Mouse (Mus musculus) kidney, postnatal 0 days (tissue): ENCODE results near the gene Hsd17b3. TPM values are rescaled to one million over a fixed set of nuclear protein-coding genes. Genes with fewer than 3 reads are reported as not detected.
A peak's percentile ranks its signal among the peaks of the same experiment; 100 is the strongest.

Experiments used
- ATAC-seq: fragments of 200-750 bp; cut with Nextera tagmentation; replicated peaks from 2 replicates; pipeline ENCODE4 v1.8.0; 2017; ENCODE audit warnings: low read depth, moderate number of reproducible peaks, moderate TSS enrichment, moderate library complexity; ENCODE audit not compliant: low FRiP score
- DNase-seq: peaks from one replicate; pipeline ENCODE4 v3.0.0-alpha.2; 2016; ENCODE audit warnings: low spot score
- H3K27ac ChIP-seq: fragments of 300-500 bp; sonication (generic); 2 replicates; pipeline ENCODE4 v1.5.1; 2014; ENCODE audit warnings: mild to moderate bottlenecking
- H3K27me3 ChIP-seq: fragments of 300-500 bp; sonication (generic); 2 replicates; pipeline ENCODE4 v1.6.1; 2014; ENCODE audit warnings: low read length, mixed read lengths; ENCODE audit not compliant: insufficient read depth
- H3K36me3 ChIP-seq: fragments of 300-500 bp; sonication (generic); 2 replicates; pipeline ENCODE4 v1.6.1; 2014; ENCODE audit warnings: low read length, mixed read lengths; ENCODE audit not compliant: insufficient read depth
- H3K4me1 ChIP-seq: fragments of 300-500 bp; sonication (generic); replicated peaks from 2 replicates; pipeline ENCODE4 v1.6.1; 2014; ENCODE audit warnings: antibody characterized with exemption, low read length, mixed read lengths; ENCODE audit not compliant: insufficient read depth
- H3K4me2 ChIP-seq: fragments of 300-500 bp; sonication (generic); 2 replicates; pipeline ENCODE4 v1.6.1; 2014; ENCODE audit warnings: mild to moderate bottlenecking, low read length, moderate library complexity, mixed read lengths
- H3K4me3 ChIP-seq: fragments of 300-500 bp; sonication (generic); replicated peaks from 2 replicates; pipeline ENCODE4 v1.5.1; 2014; ENCODE audit warnings: low read depth, low read length
- H3K9ac ChIP-seq: fragments of 300-500 bp; sonication (generic); 2 replicates; pipeline ENCODE4 v1.6.1; 2014; ENCODE audit warnings: low read depth, low read length
- H3K9me3 ChIP-seq: fragments of 300-500 bp; sonication (generic); replicated peaks from 2 replicates; pipeline ENCODE4 v1.6.1; 2016; ENCODE audit warnings: low read length, inconsistent platforms, mixed read lengths
- CTCF ChIP-seq: IDR thresholded peaks from 2 replicates; pipeline ENCODE4 v1.5.1; 2016; ENCODE audit warnings: antibody characterized with exemption, low read depth, mild to moderate bottlenecking, moderate library complexity
- WGBS: fragments of 180-500 bp; shearing (Covaris S2); extraction: QIAGEN DNeasy Blood & Tissue Kit; methylation state at CpG from one replicate; pipeline ENCODE4 v1.1.7; 2014; 5-methylcytosine and 5-hydroxymethylcytosine counted together
- polyA plus RNA-seq: library from polyadenylated mRNA; unstranded; fragments of >200 nt; fragmentation: Nextera tagmentation; extraction: Ambion mirVana; gene quantifications from 2 replicates; pipeline ENCODE4 v1.2.1, GENCODE M21; 2015

Hsd17b3 gene
- polyA plus RNA-seq, 1 experiment from 2014 or later = not detected

- Histone ChIP-seq H3K4me1 (no peaks in the 10 kb centered on the region), H3K27me3 (no peaks in the 10 kb centered on the region), H3K27ac (no peak overlapping the region), H3K4me3 (no peak overlapping the region), H3K36me3 (0 out of 2 replicates have a peak, but pooled peaks cover 3% of the 10 kb centered on the region), H3K9ac (no peak overlapping the region), H3K9me3 (no peaks in the 10 kb centered on the region), H3K4me2 (no peak overlapping the region)
- DNase-seq (peak; percentile 75), ATAC-seq (0 out of 2 replicates have a peak, but pooled peaks have one; percentile 59)
- 65% methylated on average over 3 of the region's 3 CpGs for WGBS
- TF ChIP-seq CTCF = peak; percentile 79
Measured at GRCm38 (mm10) chr13:64100186-64100585, 11.2 kb upstream of the Hsd17b3 start.

GRCm38 (mm10) chr13:64098992-64099391 lies 10.0 kb upstream of the Hsd17b3 start:
- Histone ChIP-seq H3K27me3 (no peaks in the 10 kb centered on the region), H3K36me3 (0 out of 2 replicates have a peak, but pooled peaks cover 3% of the 10 kb centered on the region), H3K9me3 (no peaks in the 10 kb centered on the region), H3K9ac (no peak overlapping the region), H3K4me2 (no peak overlapping the region), H3K4me3 (no peak overlapping the region), H3K4me1 (no peaks in the 10 kb centered on the region), H3K27ac (no peak overlapping the region)
- DNase-seq (no peak), ATAC-seq (no peak)
- peak; percentile 64 for TF ChIP-seq CTCF
- 77% methylated on average over 9 of the region's 9 CpGs for WGBS

GRCm38 (mm10) chr13:64093341-64093740 lies 4.3 kb upstream of the Hsd17b3 start:
- peak; percentile 98 for TF ChIP-seq CTCF
- H3K4me2 ChIP-seq = no peak overlapping the region
- no peaks in the 10 kb centered on the region for H3K27me3 ChIP-seq
- H3K27ac ChIP-seq = no peak overlapping the region
- H3K36me3 ChIP-seq = 0 out of 2 replicates have a peak, but pooled peaks cover 3% of the 10 kb centered on the region
- H3K4me3 ChIP-seq = no peak overlapping the region
- no peak overlapping the region for H3K9ac ChIP-seq
- ATAC-seq (no peak), DNase-seq (peak; percentile 90)
- 0% methylated on average over 1 of the region's 1 CpGs for WGBS
- H3K4me1 ChIP-seq = no peaks in the 10 kb centered on the region
- no peaks in the 10 kb centered on the region for H3K9me3 ChIP-seq

- no peaks in the 10 kb centered on the region for H3K27me3 ChIP-seq
- no peak overlapping the region for H3K4me3 ChIP-seq
- no peak overlapping the region for H3K4me2 ChIP-seq
- ATAC-seq (no peak), DNase-seq (no peak)
- 60% methylated on average over 6 of the region's 6 CpGs for WGBS
- H3K4me1 ChIP-seq = no peaks in the 10 kb centered on the region
- H3K9me3 ChIP-seq = no peaks in the 10 kb centered on the region
- no peak overlapping the region for H3K27ac ChIP-seq
- no peak for TF ChIP-seq CTCF
- H3K36me3 ChIP-seq = 0 out of 2 replicates have a peak, but pooled peaks cover 3% of the 10 kb centered on the region
- no peak overlapping the region for H3K9ac ChIP-seq
Measured at GRCm38 (mm10) chr13:64092752-64093151, 3.7 kb upstream of the Hsd17b3 start.

- ATAC-seq (no peak), DNase-seq (peak; percentile 34)
- H3K4me1 ChIP-seq = no peaks in the 10 kb centered on the region
- H3K9me3 ChIP-seq = no peaks in the 10 kb centered on the region
- H3K4me2 ChIP-seq = no peak overlapping the region
- 35% methylated on average over 3 of the region's 3 CpGs for WGBS
- TF ChIP-seq CTCF = no peak
- no peak overlapping the region for H3K9ac ChIP-seq
- no peak overlapping the region for H3K27ac ChIP-seq
- no peak overlapping the region for H3K4me3 ChIP-seq
- H3K36me3 ChIP-seq = 0 out of 2 replicates have a peak, but pooled peaks cover 3% of the 10 kb centered on the region
- no peaks in the 10 kb centered on the region for H3K27me3 ChIP-seq
Measured at GRCm38 (mm10) chr13:64092141-64092540, 3.1 kb upstream of the Hsd17b3 start.

- ATAC-seq (no peak), DNase-seq (no peak)
- no peak overlapping the region for H3K4me3 ChIP-seq
- WGBS = 80% methylated on average over 7 of the region's 7 CpGs
- no peaks in the 10 kb centered on the region for H3K36me3 ChIP-seq
- TF ChIP-seq CTCF = no peak
- no peaks in the 10 kb centered on the region for H3K4me1 ChIP-seq
- no peaks in the 10 kb centered on the region for H3K9me3 ChIP-seq
- H3K27ac ChIP-seq = no peak overlapping the region
- H3K27me3 ChIP-seq = no peaks in the 10 kb centered on the region
- H3K4me2 ChIP-seq = no peak overlapping the region
- H3K9ac ChIP-seq = no peak overlapping the region
Measured at GRCm38 (mm10) chr13:64091006-64091405, 2.0 kb upstream of the Hsd17b3 start.

- H3K4me3 ChIP-seq = no peak overlapping the region
- ATAC-seq = no peak
- WGBS = 82% methylated on average over 5 of the region's 5 CpGs
Measured at GRCm38 (mm10) chr13:64090278-64090677, 1.2 kb upstream of the Hsd17b3 start.

More at GRCm38 (mm10) chr13:64090278-64090677, 1.2 kb upstream of the Hsd17b3 start:
- no peak overlapping the region for H3K4me2 ChIP-seq
- no peaks in the 10 kb centered on the region for H3K36me3 ChIP-seq
- H3K4me1 ChIP-seq = no peaks in the 10 kb centered on the region
- H3K9ac ChIP-seq = no peak overlapping the region
- TF ChIP-seq CTCF = no peak
- H3K9me3 ChIP-seq = no peaks in the 10 kb centered on the region
- DNase-seq = no peak
- H3K27ac ChIP-seq = no peak overlapping the region
- no peaks in the 10 kb centered on the region for H3K27me3 ChIP-seq
